Mouse (Mus musculus): ENCODE measurements around the gene Ercc2. TPM values are rescaled to one million over a fixed set of nuclear protein-coding genes. Genes with fewer than 3 reads are reported as not detected.

The Ercc2 gene
- 10 to 100 TPM in 2 of 4 experiments, 1 to 10 TPM in 2; 7.5 to 14.9 (median 10.4) TPM for total RNA-seq (2022)

- DNase-seq (ENCODE audit: low spot score in 2 of 2) = peak; percentile 97
These were observed at the start of gene Ercc2 for GRCm38 (mm10) chr7:19381377-19382165. Ercc2 (plus strand) TSS chr7:19382010.

- peak; percentile 67 to 81 for DNase-seq (ENCODE audit: low spot score in 2 of 2)
These were observed 49.0 kb upstream of the Ercc2 start for GRCm38 (mm10) chr7:19332709-19333352.

- DNase-seq (ENCODE audit: low spot score in 2 of 2) = no peak
These were observed 46.2 kb upstream of the Ercc2 start for GRCm38 (mm10) chr7:19335583-19335982.

DNA sequence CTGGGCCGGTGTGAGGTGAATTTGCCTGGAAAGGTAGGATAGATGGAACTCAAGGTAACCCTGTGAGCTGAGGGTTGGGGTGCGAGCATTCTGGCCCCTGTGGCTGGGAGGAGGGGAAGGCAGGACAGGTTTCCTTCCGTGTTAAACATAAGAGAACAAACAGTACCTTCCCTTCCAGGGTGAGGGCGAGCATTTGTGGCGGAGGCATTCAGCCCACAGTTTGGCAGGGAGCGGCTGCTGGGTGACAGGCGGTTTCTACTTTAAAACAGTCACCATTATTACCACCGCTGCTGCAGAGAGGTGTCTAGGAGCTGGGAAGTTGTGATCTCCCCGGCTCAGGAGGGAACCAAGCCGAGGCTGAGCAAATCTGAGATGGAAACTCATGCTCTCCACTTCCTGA lies 44.7 kb upstream of the Ercc2 start:
- DNase-seq (ENCODE audit: low spot score in 2 of 2) = no peak

DNA sequence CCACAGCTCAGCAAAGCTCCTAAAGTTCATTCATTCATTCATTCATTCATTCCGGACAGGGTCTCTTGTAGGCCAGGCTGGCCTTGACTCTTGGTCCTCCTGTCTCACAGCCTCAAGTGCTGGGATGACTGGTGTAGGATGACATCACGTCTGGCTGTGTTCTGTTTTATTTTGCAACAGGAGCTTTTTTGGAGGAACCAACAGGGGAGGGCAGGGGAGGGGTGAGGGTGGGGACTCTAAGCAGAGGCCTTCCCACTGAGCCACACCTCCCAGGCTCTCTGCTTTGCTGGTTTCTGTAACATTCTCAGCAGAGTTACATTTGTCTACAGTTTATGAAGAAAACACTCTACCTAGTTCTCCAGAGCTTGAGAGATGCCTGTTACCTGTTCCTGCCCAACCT lies 43.8 kb upstream of the Ercc2 start:
- no peak for DNase-seq (ENCODE audit: low spot score in 2 of 2)

GRCm38 (mm10) chr7:19338596-19338995 lies 43.2 kb upstream of the Ercc2 start:
- DNase-seq (ENCODE audit: low spot score in 2 of 2) = no peak

GRCm38 (mm10) chr7:19341250-19341649 lies 40.6 kb upstream of the Ercc2 start:
- DNase-seq (ENCODE audit: low spot score in 2 of 2) = no peak

DNA sequence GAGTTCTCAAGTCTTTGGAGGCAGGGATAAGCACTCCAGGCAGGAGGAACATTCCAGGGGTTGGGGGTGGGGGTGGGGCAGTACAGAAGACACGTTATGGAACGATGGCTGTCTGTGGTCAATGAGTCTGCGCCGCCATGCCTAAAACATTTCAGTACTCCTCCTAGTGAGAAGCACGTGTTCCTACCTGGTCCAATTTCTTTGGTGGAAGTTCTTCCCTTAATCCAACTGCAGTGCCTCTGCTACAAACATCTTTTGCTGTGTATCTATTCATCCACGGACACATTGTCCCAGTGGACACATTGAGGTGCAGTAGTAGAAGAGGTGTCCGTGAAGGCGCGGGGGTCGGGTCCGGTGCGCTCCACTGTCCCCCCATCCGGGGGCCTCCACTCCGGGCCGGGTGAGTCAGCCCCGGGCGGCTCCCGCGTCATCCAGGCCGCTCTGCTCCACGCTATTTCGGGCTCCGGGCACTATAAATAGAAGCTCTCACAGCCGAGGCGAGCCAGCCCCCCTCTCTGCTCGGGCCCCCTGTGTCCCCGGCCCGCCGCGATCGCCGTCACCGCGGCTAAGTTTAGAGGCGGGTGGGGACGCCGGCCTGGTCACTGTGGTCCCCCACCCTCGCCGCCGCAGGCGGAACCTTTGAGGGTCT lies 39.9 kb upstream of the Ercc2 start:
- DNase-seq (ENCODE audit: low spot score in 2 of 2) = peak; percentile 65 to 66

DNA sequence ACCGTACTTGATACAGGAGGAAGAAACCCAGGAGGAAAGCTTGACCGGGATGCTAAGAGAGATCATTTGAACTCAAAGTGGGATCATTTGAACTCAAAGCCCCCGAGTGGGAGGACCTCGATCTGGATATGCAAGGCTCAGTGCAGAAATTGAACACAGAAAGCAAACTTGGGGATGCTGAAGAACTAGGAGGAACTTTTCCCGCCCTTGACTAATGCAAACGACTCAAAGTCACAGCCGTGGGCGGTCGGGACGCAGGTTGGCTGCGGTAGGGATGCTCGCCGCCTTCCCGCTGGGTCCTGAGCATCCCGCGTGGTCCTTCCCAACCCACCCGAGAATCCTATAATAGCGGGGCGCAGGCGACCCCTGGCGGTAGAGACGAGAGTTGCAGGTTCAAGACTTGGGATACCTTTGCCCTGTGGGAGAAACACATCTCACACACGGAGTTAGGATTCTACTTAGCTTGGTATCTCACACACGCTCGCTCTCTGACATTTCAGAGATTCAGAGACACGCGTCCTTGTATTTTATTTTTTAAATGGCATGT lies 39.3 kb upstream of the Ercc2 start:
- peak; percentile 83 to 85 for DNase-seq (ENCODE audit: low spot score in 2 of 2)

GRCm38 (mm10) chr7:19343210-19343808 lies 38.5 kb upstream of the Ercc2 start:
- DNase-seq (ENCODE audit: low spot score in 2 of 2) = peak; percentile 53 to 59

GRCm38 (mm10) chr7:19344237-19344847 lies 37.5 kb upstream of the Ercc2 start, which contains the start of gene Ercc1:
Ercc1 (plus strand) TSS chr7:19344778.
- no peak for DNase-seq (ENCODE audit: low spot score in 2 of 2)

- peak; percentile 90 to 94 for DNase-seq (ENCODE audit: low spot score in 2 of 2)
These were observed 36.8 kb upstream of the Ercc2 start for GRCm38 (mm10) chr7:19344938-19345471.

DNA sequence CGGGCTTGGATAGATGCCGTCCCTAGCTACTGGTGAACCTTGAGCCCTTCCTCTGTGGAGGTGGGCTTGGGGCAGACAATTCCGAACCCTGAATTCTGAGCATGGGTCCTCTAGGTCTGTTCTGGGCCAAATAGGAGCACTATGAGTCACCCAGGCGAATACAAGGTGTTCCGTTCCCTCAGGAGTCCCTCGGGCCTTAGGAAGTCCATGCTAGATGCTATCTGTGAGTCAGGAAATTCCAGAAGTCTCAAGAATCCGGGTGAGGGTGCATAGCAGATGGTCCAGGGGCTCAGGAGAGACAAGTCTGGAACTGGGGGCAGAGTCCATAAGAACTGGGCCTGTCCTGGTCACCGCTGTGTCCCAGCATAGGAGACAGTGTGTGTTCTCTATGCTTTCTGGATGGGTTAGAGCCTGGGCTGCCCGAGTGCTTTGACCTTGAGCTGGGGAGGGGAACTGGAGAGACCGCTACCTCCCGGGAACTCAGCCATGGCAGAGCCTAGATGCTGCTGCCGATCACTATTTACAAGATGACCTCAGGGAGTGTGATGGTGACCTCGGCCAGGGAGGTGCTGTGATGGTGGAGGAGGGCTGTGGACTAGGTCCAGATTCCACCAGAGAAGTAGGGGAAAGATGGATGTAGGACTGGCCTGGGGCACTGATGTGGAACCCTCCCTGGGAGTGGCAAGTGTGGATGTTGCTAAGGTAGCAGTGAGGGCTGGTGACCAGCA lies 32.5 kb upstream of the Ercc2 start:
- no peak for DNase-seq (ENCODE audit: low spot score in 2 of 2)

DNA sequence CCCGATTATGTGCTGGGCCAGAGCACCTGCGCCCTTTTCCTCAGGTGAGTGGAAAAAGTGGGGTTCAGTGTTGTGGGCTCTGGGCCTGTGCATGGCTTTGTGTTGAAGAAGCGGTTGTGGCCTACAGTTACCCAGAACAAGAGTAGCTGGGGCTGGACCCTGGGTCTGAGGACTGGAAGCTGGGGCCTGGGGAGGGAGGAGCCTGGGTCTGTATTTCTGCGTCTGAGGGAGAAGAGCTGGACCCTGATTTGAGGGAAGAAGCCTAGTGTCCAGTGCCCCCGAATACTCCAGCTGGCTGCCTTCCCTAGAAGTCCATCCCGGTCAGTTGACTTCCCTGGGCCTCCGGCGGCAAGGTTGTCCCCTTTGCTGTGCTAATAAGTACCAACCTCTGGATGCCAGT lies 31.6 kb upstream of the Ercc2 start:
- no peak for DNase-seq (ENCODE audit: low spot score in 2 of 2)

GRCm38 (mm10) chr7:19354991-19355390 lies 26.8 kb upstream of the Ercc2 start:
- no peak for DNase-seq (ENCODE audit: low spot score in 2 of 2)

DNA sequence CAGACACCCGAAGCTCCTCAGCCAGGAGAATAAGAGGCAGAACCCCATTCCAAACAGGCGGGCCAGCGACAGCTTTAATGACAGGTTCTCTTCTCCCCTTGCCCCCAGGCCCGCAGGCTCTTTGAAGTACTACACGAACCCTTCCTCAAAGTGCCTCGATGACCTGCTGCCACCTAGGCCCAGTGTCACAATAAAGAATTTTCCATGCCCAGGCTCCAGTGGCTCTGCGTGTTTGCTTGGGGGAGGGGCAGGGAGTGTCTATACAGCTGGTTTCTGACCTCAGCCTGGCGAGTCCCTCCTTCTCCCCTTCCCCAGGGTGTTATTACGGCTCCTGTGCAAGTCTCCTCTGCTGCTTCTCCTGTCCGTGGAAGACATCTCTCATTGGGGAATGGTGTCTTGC lies 25.5 kb upstream of the Ercc2 start:
- DNase-seq (ENCODE audit: low spot score in 2 of 2) = no peak

GRCm38 (mm10) chr7:19357381-19358375 lies 24.1 kb upstream of the Ercc2 start:
- no peak for DNase-seq (ENCODE audit: low spot score in 2 of 2)

DNA sequence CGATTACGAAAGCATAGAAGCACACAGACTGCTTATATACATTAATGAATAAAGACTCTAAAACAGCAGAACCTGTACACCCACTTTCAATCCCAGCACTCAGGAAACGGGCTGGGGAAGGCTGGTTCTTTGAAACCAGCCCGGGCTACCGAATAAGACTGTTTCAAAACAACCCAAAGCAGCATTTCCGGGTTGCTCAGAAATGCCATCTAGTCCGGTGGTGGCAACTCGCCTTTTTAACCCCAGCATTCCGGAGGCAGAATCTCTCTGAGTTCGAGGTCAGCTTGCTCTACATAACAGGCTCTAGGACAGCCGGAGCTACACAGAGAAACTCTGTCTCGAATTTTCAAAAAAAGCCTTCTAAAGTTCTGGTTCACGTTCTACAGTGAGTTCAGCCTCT lies 23.2 kb upstream of the Ercc2 start:
- no peak for DNase-seq (ENCODE audit: low spot score in 2 of 2)

Measured in gastrocnemius, adult 8-10 months (tissue).